Mouse (Mus musculus) telencephalon, adult 2 months (tissue): ENCODE data around the gene Slc25a11.

Source experiments
- DNase-seq: peaks from one replicate; pipeline ENCODE4 v3.0.0-alpha.2; 2011; ENCODE audit warnings: low read depth, low spot score

The Slc25a11 gene

GRCm38 (mm10) chr11:70646691-70647650 is at the start of gene Slc25a11, which contains the start of gene Rnf167:
Gene Slc25a11, minus strand, starts transcription at chr11:70647479.
Gene Rnf167, plus strand, starts transcription at chr11:70647235.
- peak; percentile 99 for DNase-seq

GRCm38 (mm10) chr11:70693504-70693903 is 46.2 kb upstream of the Slc25a11 start:
- DNase-seq: no peak

- no peak for DNase-seq
Measured at GRCm38 (mm10) chr11:70689578-70689977, 42.3 kb upstream of the Slc25a11 start.

GRCm38 (mm10) chr11:70688372-70688771 is 41.1 kb upstream of the Slc25a11 start:
- no peak for DNase-seq

GRCm38 (mm10) chr11:70687601-70688199 is 40.4 kb upstream of the Slc25a11 start, which contains the start of gene Camta2:
Gene Camta2, minus strand, starts transcription at chr11:70688105.
- no peak for DNase-seq

- no peak for DNase-seq
Measured at GRCm38 (mm10) chr11:70686901-70687566, 39.8 kb upstream of the Slc25a11 start.

- no peak for DNase-seq
Measured at GRCm38 (mm10) chr11:70683640-70684039, 36.4 kb upstream of the Slc25a11 start.

GRCm38 (mm10) chr11:70681897-70682581 is 34.8 kb upstream of the Slc25a11 start:
- no peak for DNase-seq

GRCm38 (mm10) chr11:70681170-70681569 is 33.9 kb upstream of the Slc25a11 start:
- no peak for DNase-seq

GRCm38 (mm10) chr11:70679894-70680293 is 32.6 kb upstream of the Slc25a11 start:
- DNase-seq: no peak

- no peak for DNase-seq
Measured at GRCm38 (mm10) chr11:70679361-70679760, 32.1 kb upstream of the Slc25a11 start.

- DNase-seq: no peak
Measured at GRCm38 (mm10) chr11:70678576-70678975, 31.3 kb upstream of the Slc25a11 start.

- no peak for DNase-seq
Measured at GRCm38 (mm10) chr11:70678092-70678491, 30.8 kb upstream of the Slc25a11 start.

- DNase-seq: no peak
Measured at GRCm38 (mm10) chr11:70674501-70674900, 27.2 kb upstream of the Slc25a11 start.

- DNase-seq: no peak
Measured at GRCm38 (mm10) chr11:70674014-70674413, 26.7 kb upstream of the Slc25a11 start.

GRCm38 (mm10) chr11:70671333-70672047 is 24.2 kb upstream of the Slc25a11 start:
- DNase-seq: no peak

GRCm38 (mm10) chr11:70670483-70670882 is 23.2 kb upstream of the Slc25a11 start:
- no peak for DNase-seq

GRCm38 (mm10) chr11:70669582-70670345 is 22.5 kb upstream of the Slc25a11 start:
- DNase-seq: no peak

- DNase-seq: peak; percentile 100
Measured at GRCm38 (mm10) chr11:70668771-70669505, 21.7 kb upstream of the Slc25a11 start, which contains the start of gene Spag7. Gene Spag7, minus strand, starts transcription at chr11:70669416.
